Mouse (Mus musculus) liver, embryonic 15.5 days (tissue): ENCODE measurements at regions not wholly inside any gene's neighbourhood (a gene's known extent, or its start where the extent isn't known, plus 50 kb on each side); places are given as distances from the start of the nearest gene placed in this dataset.

ENCODE experiments used
- ATAC-seq: fragments of 200-750 bp; cut with Nextera tagmentation; 2 replicates; pipeline ENCODE4 v1.8.0; 2017; ENCODE audit warnings: moderate number of reproducible peaks, mild to moderate bottlenecking, moderate library complexity; ENCODE audit not compliant: insufficient read depth
- H3K27ac ChIP-seq: fragments of 300-500 bp; sonication (generic); replicated peaks from 2 replicates; pipeline ENCODE4 v1.5.1; 2015; ENCODE audit warnings: mild to moderate bottlenecking, inconsistent platforms
- H3K27me3 ChIP-seq: fragments of 300-500 bp; sonication (generic); 2 replicates; pipeline ENCODE4 v1.6.1; 2015; ENCODE audit warnings: mild to moderate bottlenecking, inconsistent platforms
- H3K36me3 ChIP-seq: fragments of 300-500 bp; sonication (generic); replicated peaks from 2 replicates; pipeline ENCODE4 v1.6.1; 2015; ENCODE audit warnings: moderate library complexity, mild to moderate bottlenecking, inconsistent platforms
- H3K4me1 ChIP-seq: fragments of 300-500 bp; sonication (generic); replicated peaks from 2 replicates; pipeline ENCODE4 v1.6.1; 2015; ENCODE audit warnings: inconsistent platforms
- H3K4me2 ChIP-seq: fragments of 300-500 bp; sonication (generic); 2 replicates; pipeline ENCODE4 v1.6.1; 2015; ENCODE audit warnings: moderate library complexity, mild to moderate bottlenecking, inconsistent platforms
- H3K4me3 ChIP-seq: fragments of 300-500 bp; sonication (generic); replicated peaks from 2 replicates; pipeline ENCODE4 v1.5.1; 2015; ENCODE audit warnings: mild to moderate bottlenecking, inconsistent platforms
- H3K9ac ChIP-seq: fragments of 300-500 bp; sonication (generic); 2 replicates; pipeline ENCODE4 v1.6.1; 2015; ENCODE audit warnings: moderate library complexity, mild to moderate bottlenecking, inconsistent platforms
- H3K9me3 ChIP-seq: fragments of 300-500 bp; sonication (generic); replicated peaks from 2 replicates; pipeline ENCODE4 v1.6.1; 2016; ENCODE audit warnings: inconsistent platforms
- WGBS: fragments of 180-500 bp; shearing (Covaris S2); methylation state at CpG from one replicate; pipeline ENCODE4 v1.1.7; 2015; ENCODE audit warnings: mixed read lengths; ENCODE audit not compliant: insufficient replicate concordance; 5-methylcytosine and 5-hydroxymethylcytosine counted together

DNA sequence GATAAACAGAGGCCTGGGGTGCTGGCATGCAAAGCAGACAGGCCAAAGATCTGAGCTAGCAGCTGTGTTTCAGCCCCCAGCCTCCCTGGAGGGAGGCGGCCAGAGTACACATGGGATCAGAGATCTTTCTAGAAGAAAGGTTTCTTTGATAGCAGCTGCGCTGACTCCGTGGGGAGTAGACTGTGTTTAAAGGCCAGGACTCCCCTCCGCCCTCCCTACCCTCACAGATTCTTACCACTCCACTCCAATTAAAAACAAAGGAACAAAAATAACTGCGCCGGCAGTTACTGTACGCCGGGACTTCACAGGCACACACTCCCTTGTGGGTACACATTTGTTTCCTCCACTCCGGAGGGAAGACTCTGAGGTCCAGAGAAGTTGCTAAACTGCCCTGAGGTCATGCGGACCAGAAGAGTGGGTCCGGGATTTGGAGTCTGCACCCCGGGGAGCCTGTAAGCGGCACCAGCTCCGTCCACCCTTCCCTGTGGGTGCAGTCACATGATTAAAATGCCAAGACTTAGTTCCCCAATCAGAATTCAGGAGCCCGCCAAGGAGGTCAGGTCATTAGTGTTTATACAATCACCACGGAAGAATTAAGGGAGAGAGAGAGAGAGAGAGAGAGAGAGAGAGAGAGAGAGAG is 411.5 kb downstream of the Zfp536 start:
- no peak for ATAC-seq

DNA sequence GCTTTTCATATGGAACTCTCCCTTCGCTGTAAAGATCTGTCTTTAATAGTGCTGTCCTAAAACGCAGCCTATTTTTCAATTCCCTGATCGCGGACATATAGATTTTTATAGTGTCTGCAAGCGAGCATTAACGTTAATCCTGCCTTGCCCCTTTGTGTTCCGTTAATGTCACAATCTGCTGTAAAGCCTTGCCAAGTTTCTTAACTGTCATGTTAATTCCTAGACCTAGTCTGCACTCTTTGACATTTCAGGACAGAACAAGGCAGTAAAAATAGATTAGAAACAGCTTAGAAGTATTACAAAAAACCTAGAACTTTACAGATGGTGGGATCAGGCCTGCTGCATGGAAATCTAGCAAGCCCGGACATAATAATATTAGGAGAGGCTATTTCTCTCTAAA is 410.6 kb downstream of the Zfp536 start:
- no peak overlapping the region for H3K4me3 ChIP-seq
- no peak overlapping the region for H3K9ac ChIP-seq
- no peaks in the 10 kb centered on the region for H3K36me3 ChIP-seq
- no peaks in the 10 kb centered on the region for H3K9me3 ChIP-seq
- H3K27me3 ChIP-seq: peaks cover 6% of the 10 kb centered on the region; the same call in 1 of the 2 replicates
- no peak for ATAC-seq
- 52% methylated on average over 8 of the region's 8 CpGs for WGBS
- 0 out of 2 replicates have a peak, but pooled peaks cover 3% of the 10 kb centered on the region for H3K4me1 ChIP-seq
- H3K4me2 ChIP-seq: no peak overlapping the region
- H3K27ac ChIP-seq: no peak overlapping the region

More for the DNA sequence above, 411.5 kb downstream of the Zfp536 start:
- Histone ChIP-seq H3K4me3 (peak overlapping the region; percentile 6; the same call in 1 of the 2 replicates), H3K4me1 (0 out of 2 replicates have a peak, but pooled peaks cover 3% of the 10 kb centered on the region), H3K9me3 (no peaks in the 10 kb centered on the region), H3K27ac (no peak overlapping the region), H3K4me2 (peak overlapping the region; percentile 50), H3K27me3 (peaks cover 6% of the 10 kb centered on the region; the same call in 1 of the 2 replicates), H3K36me3 (no peaks in the 10 kb centered on the region), H3K9ac (no peak overlapping the region)
- WGBS: 5% methylated on average over 16 of the region's 16 CpGs

DNA sequence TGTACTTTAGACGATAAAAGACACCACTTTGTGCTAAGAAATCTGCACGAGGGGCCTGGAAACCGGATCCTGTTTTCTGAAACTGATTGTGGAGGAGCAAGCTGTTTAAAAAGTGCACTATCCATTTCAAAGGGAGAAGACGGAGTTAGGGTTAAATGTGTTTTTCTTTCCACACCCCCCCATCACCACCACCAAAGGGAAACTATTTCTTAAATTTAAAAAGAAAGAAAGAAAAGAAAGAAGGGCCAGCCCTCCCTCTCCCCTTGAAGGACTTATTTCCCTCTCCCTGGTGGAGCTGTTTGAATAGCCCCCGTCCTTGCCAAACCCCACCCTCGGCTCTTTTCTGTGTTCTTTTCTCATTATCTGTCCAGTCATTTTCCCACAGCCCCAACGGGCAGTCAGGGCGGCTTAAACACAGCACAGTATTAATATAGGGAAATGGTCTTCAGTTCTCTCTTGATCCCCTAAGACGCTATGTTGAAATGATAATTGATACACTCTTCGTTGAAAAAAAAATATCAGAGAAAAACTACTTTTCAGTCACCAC is 409.7 kb downstream of the Zfp536 start:
- Histone ChIP-seq H3K9me3 (no peaks in the 10 kb centered on the region), H3K27me3 (peaks cover 6% of the 10 kb centered on the region; the same call in 1 of the 2 replicates), H3K4me2 (no peak overlapping the region), H3K36me3 (no peaks in the 10 kb centered on the region), H3K4me3 (no peak overlapping the region), H3K4me1 (0 out of 2 replicates have a peak, but pooled peaks cover 3% of the 10 kb centered on the region), H3K27ac (no peak overlapping the region), H3K9ac (no peak overlapping the region)
- 42% methylated on average over 10 of the region's 10 CpGs for WGBS
- ATAC-seq: no peak

DNA sequence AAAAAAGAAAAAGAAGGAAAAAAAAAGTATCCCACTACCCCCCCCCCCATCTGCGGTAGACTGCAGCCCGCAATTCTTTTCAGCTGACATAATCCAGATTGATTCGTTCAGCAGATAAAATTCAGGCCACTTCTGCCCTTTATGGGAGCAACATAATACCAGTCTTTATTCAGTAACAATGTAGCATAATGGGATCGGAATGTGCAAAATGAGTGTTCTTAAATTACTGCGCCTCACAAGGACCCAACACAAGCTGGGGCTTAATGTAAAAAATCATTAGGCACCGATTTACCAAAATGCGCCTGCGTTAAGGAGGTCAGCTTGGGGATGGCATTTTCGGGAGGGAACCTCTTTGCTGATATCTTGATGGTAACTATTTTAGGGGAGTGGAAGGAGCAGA is 409.2 kb downstream of the Zfp536 start:
- H3K4me1 ChIP-seq: 0 out of 2 replicates have a peak, but pooled peaks cover 3% of the 10 kb centered on the region
- 65% methylated on average over 9 of the region's 9 CpGs for WGBS
- no peaks in the 10 kb centered on the region for H3K36me3 ChIP-seq
- no peak overlapping the region for H3K4me3 ChIP-seq
- no peak overlapping the region for H3K9ac ChIP-seq
- H3K27me3 ChIP-seq: peaks cover 6% of the 10 kb centered on the region; the same call in 1 of the 2 replicates
- ATAC-seq: no peak
- H3K4me2 ChIP-seq: no peak overlapping the region
- H3K9me3 ChIP-seq: no peaks in the 10 kb centered on the region
- H3K27ac ChIP-seq: no peak overlapping the region

DNA sequence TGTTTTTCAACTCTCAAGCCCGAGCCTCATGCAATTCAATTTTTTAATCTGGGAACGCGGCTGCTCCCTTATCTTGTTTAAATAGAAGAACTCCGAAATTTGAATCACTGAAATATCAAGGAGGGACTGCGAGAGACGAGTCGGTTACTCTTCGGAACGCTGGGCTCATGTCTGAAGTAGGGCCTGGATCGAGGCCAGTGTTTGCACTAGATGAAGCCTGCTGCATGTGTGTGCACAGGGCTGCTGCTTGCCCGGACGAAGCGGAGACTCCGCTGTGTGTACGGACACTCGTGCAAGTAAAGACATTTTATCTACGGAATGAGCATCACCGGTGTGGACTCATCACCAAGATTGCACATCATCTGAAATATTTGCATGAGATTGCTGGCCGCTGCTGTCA is 407.4 kb downstream of the Zfp536 start:
- no peaks in the 10 kb centered on the region for H3K9me3 ChIP-seq
- 70% methylated on average over 19 of the region's 19 CpGs for WGBS
- H3K27ac ChIP-seq: no peak overlapping the region
- 0 out of 2 replicates have a peak, but pooled peaks cover 3% of the 10 kb centered on the region for H3K4me1 ChIP-seq
- peaks cover 6% of the 10 kb centered on the region; the same call in 1 of the 2 replicates for H3K27me3 ChIP-seq
- H3K4me3 ChIP-seq: no peak overlapping the region
- ATAC-seq: no peak
- no peak overlapping the region for H3K9ac ChIP-seq
- no peak overlapping the region for H3K4me2 ChIP-seq
- H3K36me3 ChIP-seq: no peaks in the 10 kb centered on the region

DNA sequence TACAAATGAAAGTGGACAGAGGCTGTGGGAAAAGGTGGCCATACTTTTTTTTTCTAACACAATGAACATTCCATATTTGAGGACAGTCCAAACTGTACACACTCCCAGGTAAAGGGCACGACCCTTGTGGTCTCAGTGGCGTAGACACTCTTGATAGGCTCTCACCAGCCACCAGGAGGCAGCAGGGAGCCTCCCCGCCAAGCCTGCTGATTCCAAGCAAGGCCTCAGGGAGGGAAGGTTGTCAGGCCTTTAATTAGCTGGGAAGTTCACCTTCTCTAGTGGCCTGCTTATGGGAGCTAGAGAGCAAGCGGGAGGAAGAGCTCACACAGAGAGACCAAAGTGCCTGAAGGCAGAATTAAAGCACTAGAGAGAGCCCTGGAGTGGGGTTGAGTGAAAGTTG is 403.7 kb downstream of the Zfp536 start:
- Histone ChIP-seq H3K27ac (no peak overlapping the region), H3K4me3 (no peak overlapping the region), H3K27me3 (no peaks in the 10 kb centered on the region), H3K9me3 (no peaks in the 10 kb centered on the region), H3K36me3 (no peaks in the 10 kb centered on the region), H3K4me2 (no peak overlapping the region), H3K4me1 (no peaks in the 10 kb centered on the region), H3K9ac (no peak overlapping the region)
- ATAC-seq: no peak
- 35% methylated on average over 4 of the region's 4 CpGs for WGBS

DNA sequence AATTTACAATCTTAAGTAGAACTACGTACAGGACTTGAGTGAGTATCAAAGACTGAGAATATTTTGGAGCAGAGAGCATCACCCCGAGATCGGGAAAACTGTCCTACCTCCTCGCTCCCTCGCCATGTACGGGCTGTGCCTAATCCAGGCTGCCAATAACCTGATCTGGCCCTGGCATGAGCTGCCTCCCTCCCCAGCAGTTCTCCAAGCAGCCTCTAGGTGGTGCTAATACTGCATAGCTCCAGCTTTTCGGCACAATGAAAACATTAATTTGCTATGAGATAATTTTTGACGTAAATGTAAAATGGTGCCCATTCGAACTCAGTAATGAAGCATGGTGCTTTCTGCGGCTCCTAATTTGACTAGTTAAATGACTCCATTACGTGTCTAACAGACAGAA is 399.6 kb downstream of the Zfp536 start:
- no peaks in the 10 kb centered on the region; the same call in 1 of the 2 replicates for H3K27me3 ChIP-seq
- no peaks in the 10 kb centered on the region for H3K36me3 ChIP-seq
- no peak overlapping the region for H3K9ac ChIP-seq
- no peak overlapping the region for H3K27ac ChIP-seq
- no peaks in the 10 kb centered on the region for H3K4me1 ChIP-seq
- no peak overlapping the region for H3K4me2 ChIP-seq
- ATAC-seq: no peak
- H3K9me3 ChIP-seq: no peaks in the 10 kb centered on the region
- no peak overlapping the region for H3K4me3 ChIP-seq
- WGBS: 11% methylated on average over 11 of the region's 11 CpGs

DNA sequence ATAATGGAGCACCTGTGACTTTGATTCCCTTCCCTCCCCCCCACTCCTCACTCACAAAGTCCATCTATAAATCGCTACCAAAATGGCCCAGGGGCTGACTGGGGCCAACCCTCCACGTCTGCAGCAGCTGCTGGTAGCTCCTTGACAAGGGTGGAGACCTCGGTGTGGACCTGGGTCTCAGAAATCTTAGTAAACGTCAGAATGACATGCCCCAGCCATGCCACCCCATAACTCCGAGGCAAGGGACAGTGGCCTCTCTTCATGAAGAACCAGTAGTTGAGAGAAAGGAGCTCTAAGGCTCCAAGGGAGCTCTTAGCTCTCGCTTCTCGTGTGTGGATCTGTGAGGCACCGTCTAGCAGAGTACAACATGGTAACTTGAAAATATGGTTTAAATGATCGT is 398.4 kb downstream of the Zfp536 start:
- H3K4me3 ChIP-seq: no peak overlapping the region
- 63% methylated on average over 9 of the region's 9 CpGs for WGBS
- H3K27ac ChIP-seq: no peak overlapping the region
- H3K36me3 ChIP-seq: no peaks in the 10 kb centered on the region
- no peaks in the 10 kb centered on the region; the same call in 1 of the 2 replicates for H3K27me3 ChIP-seq
- no peaks in the 10 kb centered on the region for H3K9me3 ChIP-seq
- no peak overlapping the region for H3K9ac ChIP-seq
- H3K4me2 ChIP-seq: no peak overlapping the region
- ATAC-seq: no peak
- no peaks in the 10 kb centered on the region for H3K4me1 ChIP-seq

DNA sequence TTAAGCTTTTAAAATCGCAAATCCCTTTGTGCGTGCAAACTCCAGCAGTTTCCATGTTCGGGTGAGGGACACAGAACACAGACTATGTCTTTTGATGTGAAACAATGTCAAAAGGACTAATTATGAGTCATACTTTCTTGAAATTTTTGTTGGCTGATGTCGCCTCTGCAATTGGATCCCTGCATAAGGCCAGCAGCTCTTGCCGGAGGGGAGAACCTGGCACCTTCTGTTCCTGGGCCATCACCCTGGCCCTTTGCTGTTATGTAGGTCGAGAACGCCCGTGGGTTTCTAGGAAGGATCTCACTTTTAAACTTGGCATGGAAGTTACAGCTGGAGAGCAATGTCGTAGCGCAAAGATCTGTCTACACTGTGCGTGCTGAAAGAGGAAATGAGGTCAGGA is 397.9 kb downstream of the Zfp536 start:
- Histone ChIP-seq H3K36me3 (no peaks in the 10 kb centered on the region), H3K9ac (no peak overlapping the region), H3K4me3 (no peak overlapping the region), H3K4me1 (no peaks in the 10 kb centered on the region), H3K27me3 (no peaks in the 10 kb centered on the region; the same call in 1 of the 2 replicates), H3K27ac (no peak overlapping the region), H3K9me3 (no peaks in the 10 kb centered on the region), H3K4me2 (no peak overlapping the region)
- 49% methylated on average over 11 of the region's 11 CpGs for WGBS
- no peak for ATAC-seq

DNA sequence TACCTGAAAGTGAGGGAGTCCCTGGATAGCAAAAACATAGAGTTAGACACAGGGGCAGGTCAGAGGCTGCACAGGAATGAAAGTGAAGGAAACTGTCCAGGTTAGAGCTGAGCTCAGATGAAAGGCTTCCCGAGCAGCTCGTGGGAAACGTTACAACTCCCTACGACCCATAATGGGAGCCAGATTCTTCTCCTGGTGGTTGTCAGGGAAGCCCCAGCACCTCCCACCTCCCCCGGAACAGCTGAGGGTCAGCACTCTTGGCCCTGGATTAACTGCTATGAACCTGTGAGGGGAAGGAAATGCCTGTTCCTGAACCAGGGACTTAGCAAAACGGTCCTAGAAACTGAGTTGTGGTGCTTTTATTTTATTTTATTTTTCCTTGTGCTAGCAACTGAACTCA is 397.2 kb downstream of the Zfp536 start:
- ATAC-seq: no peak
- Histone ChIP-seq H3K9me3 (no peaks in the 10 kb centered on the region), H3K27me3 (no peaks in the 10 kb centered on the region; the same call in 1 of the 2 replicates), H3K4me3 (no peak overlapping the region), H3K4me2 (no peak overlapping the region), H3K27ac (no peak overlapping the region), H3K4me1 (no peaks in the 10 kb centered on the region), H3K9ac (no peak overlapping the region), H3K36me3 (no peaks in the 10 kb centered on the region)
- WGBS: 15% methylated on average over 6 of the region's 6 CpGs

DNA sequence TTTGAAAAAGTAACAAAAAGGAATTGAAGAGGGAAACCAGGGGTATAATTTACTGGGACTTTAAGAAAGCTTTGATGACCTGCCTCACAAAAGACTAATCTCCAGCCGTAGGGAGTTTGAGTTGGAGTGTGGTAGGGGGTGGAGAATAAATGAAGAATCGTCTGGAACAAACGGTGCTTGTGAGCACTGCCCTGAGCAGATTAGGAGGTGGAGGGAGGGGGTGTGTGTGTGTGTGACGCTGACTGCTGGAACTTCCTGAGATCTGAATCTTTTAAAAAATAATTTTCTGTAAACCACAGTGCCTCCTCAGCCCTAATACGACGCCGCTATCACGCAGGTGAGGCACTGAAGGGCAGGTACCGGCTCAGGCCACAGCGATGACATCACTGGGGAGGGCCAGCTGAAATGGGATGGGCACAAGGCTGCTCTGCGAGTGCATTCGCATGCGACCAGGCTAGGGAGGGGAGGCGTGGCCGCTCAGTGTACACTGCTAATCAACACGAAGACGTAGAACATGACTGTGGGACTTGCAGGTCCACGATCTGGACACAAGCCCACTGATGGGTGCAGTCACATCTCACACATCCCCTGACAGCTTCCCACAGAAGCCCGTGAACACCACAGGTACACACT is 395.4 kb downstream of the Zfp536 start:
- Histone ChIP-seq H3K9me3 (no peaks in the 10 kb centered on the region), H3K4me3 (no peak overlapping the region)
- WGBS: 33% methylated on average over 19 of the region's 19 CpGs

More for the DNA sequence above, 395.4 kb downstream of the Zfp536 start:
- no peak overlapping the region for H3K9ac ChIP-seq
- no peaks in the 10 kb centered on the region for H3K36me3 ChIP-seq
- H3K4me1 ChIP-seq: no peaks in the 10 kb centered on the region
- ATAC-seq: no peak
- H3K4me2 ChIP-seq: no peak overlapping the region
- no peak overlapping the region for H3K27ac ChIP-seq
- H3K27me3 ChIP-seq: no peaks in the 10 kb centered on the region; the same call in 1 of the 2 replicates
